24 mouse cellular contexts compared by ENCODE assay signal in genomic region chr12:27481230-27481629, GRCm38 (mm10).
"Had no signal": no experiment of that assay in that cellular context is flagged by ENCODE, and none has a peak within 500 bp of the region (broad histone marks: within the 10 kb centered on the region; RNA-seq: fewer than 3 reads in every experiment).

No protein-coding gene starts in this region.

- H3K4me3 ChIP-seq: heart, embryonic 13.5 days; heart, embryonic 15.5 days; hindbrain, embryonic 13.5 days; hindbrain, embryonic 15.5 days; layer of hippocampus, adult 2 months; limb, embryonic 13.5 days; limb, embryonic 15.5 days; liver, embryonic 12.5 days had no signal

- ATAC-seq: forebrain, postnatal 0 days; hindbrain, postnatal 0 days; liver, embryonic 12.5 days had no signal

- H3K9ac ChIP-seq: forebrain, postnatal 0 days; heart, embryonic 13.5 days; heart, embryonic 15.5 days; hindbrain, embryonic 13.5 days; hindbrain, embryonic 15.5 days; limb, embryonic 13.5 days; limb, embryonic 15.5 days; liver, embryonic 12.5 days; liver, embryonic 14.5 days had no signal

- H3K4me1 ChIP-seq: heart, embryonic 13.5 days; heart, embryonic 15.5 days; limb, embryonic 15.5 days; liver, embryonic 12.5 days had no signal

- H3K36me3 ChIP-seq: heart, embryonic 13.5 days; heart, embryonic 15.5 days; hindbrain, embryonic 13.5 days; hindbrain, embryonic 15.5 days; limb, embryonic 13.5 days; limb, embryonic 15.5 days; liver, embryonic 12.5 days had no signal

- H3K27me3 ChIP-seq: heart, embryonic 13.5 days; heart, embryonic 15.5 days; hindbrain, embryonic 13.5 days; hindbrain, embryonic 15.5 days; limb, embryonic 13.5 days; limb, embryonic 15.5 days; liver, embryonic 12.5 days had no signal

- H3K4me2 ChIP-seq: heart, embryonic 11.5 days; heart, embryonic 13.5 days; heart, embryonic 15.5 days; hindbrain, embryonic 13.5 days; hindbrain, embryonic 15.5 days; limb, embryonic 13.5 days; limb, embryonic 15.5 days; liver, embryonic 12.5 days had no signal

- H3K27ac ChIP-seq: heart, embryonic 13.5 days; heart, embryonic 15.5 days; hindbrain, embryonic 13.5 days; hindbrain, embryonic 15.5 days; hindbrain, postnatal 0 days; layer of hippocampus, adult 2 months; limb, embryonic 13.5 days; limb, embryonic 15.5 days; liver, embryonic 12.5 days; liver, embryonic 14.5 days had no signal

- H3K9me3 ChIP-seq: heart, embryonic 13.5 days; heart, embryonic 15.5 days; hindbrain, embryonic 13.5 days; hindbrain, embryonic 15.5 days; limb, embryonic 13.5 days; limb, embryonic 15.5 days; liver, embryonic 12.5 days had no signal

- DNase-seq: forebrain, postnatal 0 days; gastrocnemius, postnatal 14 days; gastrocnemius, postnatal 36 days; heart, adult 18-20 months; heart, postnatal 14 days; heart, postnatal 36 days; kidney, adult 18-20 months; kidney, adult 8-10 months; kidney, postnatal 10 days; kidney, postnatal 25 days; layer of hippocampus, adult 9-11 months; layer of hippocampus, postnatal 36 days; left cerebral cortex, postnatal 4 days had no signal
